ENCODE assay signal across 8 mouse cellular contexts in genomic region chr13:112755507-112756010, GRCm38 (mm10). TPM values are rescaled to one million over a fixed set of nuclear protein-coding genes. Genes with fewer than 3 reads are reported as not detected.
DNase-seq lines count a peak whose midpoint lies in the region; ATAC-seq lines count a peak whose summit lies in the region.

No protein-coding gene starts in this region.

- H3K27ac ChIP-seq in intestine, embryonic 16.5 days (ENCODE audit: low read length) = peak overlapping the region; percentile 88

- DNase-seq in adrenal gland, adult (ENCODE audit: inconsistent age in 2 of 2, low spot score in 1 of 2) = peak; percentile 61 to 80
- DNase-seq in adrenal gland, postnatal 10 days = no peak
- peak; percentile 50 for DNase-seq in urinary bladder, postnatal 14 days (ENCODE audit: low spot score)
- DNase-seq in urinary bladder, adult 18-20 months (ENCODE audit: low spot score in 2 of 2) = no peak
- peak; percentile 72 for DNase-seq in skeletal muscle tissue, adult 2 months (ENCODE audit: low read depth, low spot score)
- no peak for DNase-seq in urinary bladder, adult 2 months (ENCODE audit: low spot score)
- DNase-seq in cerebellum, adult 18-20 months = no peak

- peak; percentile 50 for ATAC-seq in intestine, embryonic 16.5 days

- no peaks in the 10 kb centered on the region for H3K27me3 ChIP-seq in intestine, embryonic 16.5 days (replicated peaks; ENCODE audit: control insufficient read depth, insufficient read depth, low read length)

- H3K36me3 ChIP-seq in intestine, embryonic 16.5 days (ENCODE audit: control insufficient read depth, insufficient read depth, low read length) = no peaks in the 10 kb centered on the region

- H3K9me3 ChIP-seq in intestine, embryonic 16.5 days (ENCODE audit: control insufficient read depth, low read length) = no peaks in the 10 kb centered on the region

- H3K4me2 ChIP-seq in intestine, embryonic 16.5 days (ENCODE audit: low read depth, low read length) = peak overlapping the region; percentile 26; the same call in 1 of the 2 replicates

- 40% methylated on average over 11 of the region's 11 CpGs for WGBS in intestine, embryonic 16.5 days

- H3K4me3 ChIP-seq in intestine, embryonic 16.5 days (ENCODE audit: low read length) = no peak overlapping the region

- peaks cover 34% of the 10 kb centered on the region for H3K4me1 ChIP-seq in intestine, embryonic 16.5 days (ENCODE audit: control insufficient read depth, insufficient read depth, low read length)

- peak overlapping the region; percentile 41; the same call in 1 of the 2 replicates for H3K9ac ChIP-seq in intestine, embryonic 16.5 days (ENCODE audit: low read depth, low read length)

RNA-seq across cellular contexts. Expression of gene Plpp1, which starts 45.0 kb away (rescaled TPM):
- total RNA-seq in adrenal gland, postnatal 10 days (2021) = 100 to 1,000 TPM; 137 to 155 TPM
- polyA plus RNA-seq in intestine, embryonic 16.5 days (2015; fragmentation: Nextera tagmentation; extraction: Ambion mirVana) = 94.5 and 97.3 TPM in 2 replicates
- polyA plus RNA-seq in urinary bladder, adult 2 months (2012; rRNA removed) = 139 and 141 TPM in 2 replicates

Comparison
In these comparisons a context has a peak if more than half of its experiments do, and no peak if none do; other contexts are left out.
1. DNase-seq: peak in adrenal gland, adult (2 of 2), urinary bladder, postnatal 14 days (single experiment) and skeletal muscle tissue, adult 2 months (single experiment); none in adrenal gland, postnatal 10 days (single experiment), urinary bladder, adult 18-20 months (0 of 2), urinary bladder, adult 2 months (single experiment) and cerebellum, adult 18-20 months (0 of 2).